ENCODE assay signal across 10 mouse cellular contexts in genomic region chr9:124037707-124038106, GRCm38 (mm10). TPM values are rescaled to one million over a fixed set of nuclear protein-coding genes. Genes with fewer than 3 reads are reported as not detected.
DNase-seq lines count a peak whose midpoint lies in the region; ATAC-seq and TF ChIP-seq lines count a peak whose summit lies in the region.
"Had no signal": no experiment of that assay in that cellular context is flagged by ENCODE, and none has a peak within 500 bp of the region (broad histone marks: within the 10 kb centered on the region; RNA-seq: fewer than 3 reads in every experiment).

No protein-coding gene starts in this region.

- no peaks in the 10 kb centered on the region for H3K36me3 ChIP-seq in heart, embryonic 13.5 days
- no peaks in the 10 kb centered on the region for H3K36me3 ChIP-seq in lung, postnatal 0 days (ENCODE audit: insufficient read depth, low read length)
- H3K36me3 ChIP-seq in forebrain, embryonic 12.5 days (replicated peaks) = no peaks in the 10 kb centered on the region
- H3K36me3 ChIP-seq: embryonic facial prominence, embryonic 12.5 days; midbrain, embryonic 12.5 days had no signal

- no peak overlapping the region for H3K4me3 ChIP-seq in bone marrow, adult 2 months (replicated peaks; ENCODE audit: control insufficient read depth, low read depth, low read length)
- no peak overlapping the region for H3K4me3 ChIP-seq in heart, embryonic 13.5 days
- H3K4me3 ChIP-seq in lung, postnatal 0 days (ENCODE audit: low read depth, low read length) = no peak overlapping the region
- no peak overlapping the region for H3K4me3 ChIP-seq in forebrain, embryonic 12.5 days (replicated peaks)
- H3K4me3 ChIP-seq: embryonic facial prominence, embryonic 12.5 days; midbrain, embryonic 12.5 days had no signal

- no peak for TF ChIP-seq CTCF in bone marrow, adult 2 months (IDR thresholded peaks at IDR 0.05; ENCODE audit: control insufficient read depth, insufficient read depth, low read length)
- TF ChIP-seq CTCF in lung, postnatal 0 days (IDR thresholded peaks at IDR 0.05) = no peak

- H3K9ac ChIP-seq in heart, embryonic 13.5 days = no peak overlapping the region
- H3K9ac ChIP-seq in lung, postnatal 0 days (replicated peaks; ENCODE audit: low read depth) = no peak overlapping the region
- H3K9ac ChIP-seq in forebrain, embryonic 12.5 days = no peak overlapping the region
- H3K9ac ChIP-seq: embryonic facial prominence, embryonic 12.5 days; midbrain, embryonic 12.5 days had no signal

- no peaks in the 10 kb centered on the region for H3K27me3 ChIP-seq in heart, embryonic 13.5 days (replicated peaks)
- H3K27me3 ChIP-seq in lung, postnatal 0 days (replicated peaks; ENCODE audit: insufficient read depth, low read length) = no peaks in the 10 kb centered on the region
- no peaks in the 10 kb centered on the region for H3K27me3 ChIP-seq in forebrain, embryonic 12.5 days
- H3K27me3 ChIP-seq: embryonic facial prominence, embryonic 12.5 days; midbrain, embryonic 12.5 days had no signal

- WGBS in bone marrow, adult 2 months = under 1% methylated on average over 4 of the region's 4 CpGs
- 15% methylated on average over 4 of the region's 4 CpGs for WGBS in heart, embryonic 13.5 days
- WGBS in lung, postnatal 0 days = 7% methylated on average over 4 of the region's 4 CpGs
- 57% methylated on average over 4 of the region's 4 CpGs for WGBS in forebrain, embryonic 12.5 days

- ATAC-seq in heart, embryonic 13.5 days (ENCODE audit: extremely low read depth, insufficient number of reproducible peaks, low FRiP score, low TSS enrichment) = no peak
- peak; percentile 78 for ATAC-seq in lung, postnatal 0 days
- ATAC-seq in forebrain, embryonic 12.5 days (ENCODE audit: low FRiP score) = no peak

- TF ChIP-seq EP300 in lung, postnatal 0 days (IDR thresholded peaks at IDR 0.05) = no peak

- peaks cover 1% of the 10 kb centered on the region; the same call in 1 of the 2 replicates for H3K4me1 ChIP-seq in bone marrow, adult 2 months (ENCODE audit: control insufficient read depth, insufficient read depth, low read length)
- peaks cover 15% of the 10 kb centered on the region for H3K4me1 ChIP-seq in heart, embryonic 13.5 days
- H3K4me1 ChIP-seq in lung, postnatal 0 days (ENCODE audit: insufficient read depth, low read depth, low read length) = no peaks in the 10 kb centered on the region
- H3K4me1 ChIP-seq in forebrain, embryonic 12.5 days = no peaks in the 10 kb centered on the region
- H3K4me1 ChIP-seq: embryonic facial prominence, embryonic 12.5 days; midbrain, embryonic 12.5 days had no signal

- H3K27ac ChIP-seq in bone marrow, adult 2 months (ENCODE audit: control insufficient read depth, insufficient read depth, low read depth, low read length, poor library complexity) = 0 out of 2 replicates have a peak overlapping the region, but pooled peaks have one; percentile 19
- H3K27ac ChIP-seq in heart, embryonic 13.5 days (replicated peaks) = peak overlapping the region; percentile 36; the same call in 1 of the 2 replicates
- no peak overlapping the region for H3K27ac ChIP-seq in lung, postnatal 0 days (ENCODE audit: low read length)
- H3K27ac ChIP-seq in forebrain, embryonic 12.5 days = no peak overlapping the region
- H3K27ac ChIP-seq: embryonic facial prominence, embryonic 12.5 days; midbrain, embryonic 12.5 days had no signal

- H3K9me3 ChIP-seq in heart, embryonic 13.5 days = no peaks in the 10 kb centered on the region
- H3K9me3 ChIP-seq in lung, postnatal 0 days (ENCODE audit: low read length) = no peaks in the 10 kb centered on the region
- no peaks in the 10 kb centered on the region for H3K9me3 ChIP-seq in forebrain, embryonic 12.5 days
- H3K9me3 ChIP-seq: embryonic facial prominence, embryonic 12.5 days; midbrain, embryonic 12.5 days had no signal

- DNase-seq in spleen, adult 18-20 months = peak; percentile 58 to 60
- DNase-seq in spleen, adult 12 weeks (ENCODE audit: low spot score) = no peak
- DNase-seq in layer of hippocampus, adult 8-10 months (ENCODE audit: low spot score in 2 of 2) = peak; percentile 15 to 17
- peak; percentile 86 for DNase-seq in lung, postnatal 0 days (ENCODE audit: low spot score)
- peak; percentile 16 for DNase-seq in right cerebral cortex, postnatal 25 days

- no peak for TF ChIP-seq POLR2A in bone marrow, adult 2 months (IDR thresholded peaks at IDR 0.05; ENCODE audit: borderline replicate concordance, control insufficient read depth, low read depth, low read length)

- H3K4me2 ChIP-seq in heart, embryonic 13.5 days = no peak overlapping the region
- no peak overlapping the region for H3K4me2 ChIP-seq in lung, postnatal 0 days (replicated peaks; ENCODE audit: low read depth, low read length)
- no peak overlapping the region for H3K4me2 ChIP-seq in forebrain, embryonic 12.5 days
- H3K4me2 ChIP-seq: embryonic facial prominence, embryonic 12.5 days; midbrain, embryonic 12.5 days had no signal

RNA-seq across cellular contexts. Expression of gene Ccr3, which starts 15.9 kb away (rescaled TPM):
- 4.4 and 10.1 TPM in 2 replicates for polyA plus RNA-seq in bone marrow, adult 2 months (2011; ENCODE audit: insufficient read depth, insufficient read length, low replicate concordance, missing spikeins)
- 0.04 and 0.09 TPM in 2 replicates for polyA plus RNA-seq in heart, embryonic 13.5 days (2015; fragmentation: Nextera tagmentation; extraction: Ambion mirVana)
- total RNA-seq in layer of hippocampus, adult 8-10 months (2022) = not detected
- 0.04 TPM in 2 replicates for polyA plus RNA-seq in lung, postnatal 0 days (2015; fragmentation: Nextera tagmentation; extraction: Ambion mirVana)
- not detected in 2 replicates for polyA plus RNA-seq in forebrain, embryonic 12.5 days (2016; fragmentation: Nextera tagmentation; extraction: Ambion mirVana)
- polyA plus RNA-seq: embryonic facial prominence, embryonic 12.5 days had no signal

RNA-seq across cellular contexts. Expression of gene Ccr1l1, which starts 59.5 kb away (rescaled TPM):
- not detected in 2 replicates for polyA plus RNA-seq in bone marrow, adult 2 months (2011; ENCODE audit: insufficient read depth, insufficient read length, low replicate concordance, missing spikeins)
- polyA plus RNA-seq in heart, embryonic 13.5 days (2015; fragmentation: Nextera tagmentation; extraction: Ambion mirVana) = not detected in 2 replicates
- not detected for total RNA-seq in layer of hippocampus, adult 8-10 months (2022)
- polyA plus RNA-seq in lung, postnatal 0 days (2015; fragmentation: Nextera tagmentation; extraction: Ambion mirVana) = not detected in 2 replicates
- polyA plus RNA-seq in forebrain, embryonic 12.5 days (2016; fragmentation: Nextera tagmentation; extraction: Ambion mirVana) = not detected in 2 replicates
- polyA plus RNA-seq: embryonic facial prominence, embryonic 12.5 days; midbrain, embryonic 12.5 days had no signal

Comparison
In these comparisons a context has a peak if more than half of its experiments do, and no peak if none do; other contexts are left out.
1. H3K27ac ChIP-seq: peak in bone marrow, adult 2 months (single experiment) and heart, embryonic 13.5 days (single experiment); none in lung, postnatal 0 days (single experiment) and forebrain, embryonic 12.5 days (single experiment).